Mouse (Mus musculus): ENCODE measurements at regions not wholly inside any gene's neighbourhood (a gene's known extent, or its start where the extent isn't known, plus 50 kb on each side); places are given as distances from the start of the nearest gene placed in this dataset.

GRCm38 (mm10) chr16:95864646-95865045 is 126.1 kb downstream of the Psmg1 start:
- TF ChIP-seq POLR2A (IDR thresholded peaks at IDR 0.05; ENCODE audit: borderline replicate concordance, extremely low read depth, low read depth, low read length), result no peak
- no peak for TF ChIP-seq CTCF (IDR thresholded peaks at IDR 0.05; ENCODE audit: insufficient read depth, low read length)

Measured in lung, adult 2 months (tissue).